Mouse (Mus musculus) intestine, embryonic 16.5 days (tissue): ENCODE measurements around the gene Brat1. TPM values are rescaled to one million over a fixed set of nuclear protein-coding genes. Genes with fewer than 3 reads are reported as not detected.

Experiments
- polyA plus RNA-seq: library from polyadenylated mRNA; unstranded; fragments of >200 nt; fragmentation: Nextera tagmentation; extraction: Ambion mirVana; gene quantifications from 2 replicates; pipeline ENCODE4 v1.2.1, GENCODE M21; 2015

Gene Brat1
- polyA plus RNA-seq, 1 experiment from 2014 or later, result 19.0 TPM

Other genes with a start within 250 kb of the Brat1 start
- 19.9 and 21.0 TPM in 2 replicates for gene Chst12, start 199.5 kb upstream of the Brat1 start, polyA plus RNA-seq
- 0.70 and 0.80 TPM in 2 replicates for gene Grifin, start 139.9 kb upstream of the Brat1 start, polyA plus RNA-seq
- 11.9 and 13.4 TPM in 2 replicates for gene Lfng, start 97.7 kb upstream of the Brat1 start, polyA plus RNA-seq
- gene Ttyh3, start 56.0 kb upstream of the Brat1 start, polyA plus RNA-seq, result 17.0 and 24.3 TPM in 2 replicates
- gene Iqce, start 2.6 kb upstream of the Brat1 start, polyA plus RNA-seq, result 16.7 and 18.2 TPM in 2 replicates
- 1.4 and 1.5 TPM in 2 replicates for gene Amz1, start 19.1 kb downstream of the Brat1 start, polyA plus RNA-seq
- gene Gna12, start 125.4 kb downstream of the Brat1 start, polyA plus RNA-seq, result 5.2 and 5.4 TPM in 2 replicates